Mouse (Mus musculus) G1E (cell line): ENCODE data around the gene Nde1. TPM values are rescaled to one million over a fixed set of nuclear protein-coding genes. Genes with fewer than 3 reads are reported as not detected.

Experiments used
- ATAC-seq: 2 replicates; pipeline ENCODE4 v1.8.0; 2016; ENCODE audit warnings: mild to moderate bottlenecking; ENCODE audit not compliant: insufficient number of reproducible peaks, poor library complexity, low FRiP score, severe bottlenecking; ENCODE audit errors: extremely low read depth
- DNase-seq: peaks from one replicate; pipeline ENCODE4 v3.0.0; 2012; ENCODE audit warnings: low spot score
- H3K27me3 ChIP-seq: 2 replicates; pipeline ENCODE4 v1.6.1; 2012; ENCODE audit warnings: mild to moderate bottlenecking, low read length, inconsistent platforms; ENCODE audit not compliant: insufficient read depth
- H3K36me3 ChIP-seq: replicated peaks from 2 replicates; pipeline ENCODE3; 2012; ENCODE audit warnings: mild to moderate bottlenecking, inconsistent platforms
- H3K4me1 ChIP-seq: 2 replicates; pipeline ENCODE4 v1.6.1; 2012; ENCODE audit warnings: low read depth, low read length, inconsistent platforms, mixed read lengths; ENCODE audit not compliant: insufficient read depth
- H3K4me3 ChIP-seq: 2 replicates; pipeline ENCODE4 v1.5.1; 2012; ENCODE audit warnings: low read depth, mild to moderate bottlenecking, inconsistent platforms, low read length, moderate library complexity, mixed read lengths
- H3K9me3 ChIP-seq: replicated peaks from 2 replicates; pipeline ENCODE4 v1.6.1; 2012; ENCODE audit warnings: inconsistent platforms
- CTCF ChIP-seq: IDR thresholded peaks from 2 replicates; pipeline ENCODE4 v1.5.1; 2012; ENCODE audit warnings: low read depth, low read length, inconsistent platforms, mixed read lengths
- GATA1 ChIP-seq: IDR thresholded peaks from 2 replicates; pipeline ENCODE4 v1.6.1; 2012; ENCODE audit warnings: borderline replicate concordance, low read length, inconsistent platforms, mixed read lengths
- GATA2 ChIP-seq: IDR thresholded peaks from 2 replicates; pipeline ENCODE4 v1.6.1; 2012; ENCODE audit warnings: low read depth, low read length, inconsistent platforms, borderline replicate concordance
- POLR2AphosphoS5 ChIP-seq: IDR thresholded peaks from 2 replicates; pipeline ENCODE4 v1.6.1; 2012; ENCODE audit warnings: low read depth, low read length, inconsistent platforms; ENCODE audit not compliant: insufficient replicate concordance
- TAL1 ChIP-seq: conservative IDR thresholded peaks from 2 replicates; pipeline ENCODE4 v1.6.1; 2012; ENCODE audit warnings: low read depth, low read length, inconsistent platforms, mixed read lengths
- polyA plus RNA-seq: library from polyadenylated mRNA; stranded (reverse); fragments of >175 nt; gene quantifications from 2 replicates; pipeline ENCODE4 v1.2.3, GENCODE M21; 2012
- total RNA-seq, 2 experiments: library from RNA; stranded (forward) in 1 of 2; stranded (reverse) in 1 of 2; fragments of 200-1000 nt in 1 of 2; fragments of >200 nt in 1 of 2; fragmentation: Nextera tagmentation in 1 of 2; gene quantifications; 2 replicates each; pipeline ENCODE4 v1.2.3; 2014 to 2017

Nde1 gene
- total and polyA plus RNA-seq, 3 experiments, result 54.6 to 85.9 (median 58.2) TPM

GRCm38 (mm10) chr16:14156312-14156711 is 6.8 kb upstream of the Nde1 start:
- H3K4me3 ChIP-seq, result no peak overlapping the region
- no peak for DNase-seq
- TF ChIP-seq GATA2, result no peak
- TF ChIP-seq POLR2AphosphoS5, result no peak
- TF ChIP-seq GATA1, result no peak
- no peak for TF ChIP-seq CTCF
- no peak for TF ChIP-seq TAL1
- H3K4me1 ChIP-seq, result peaks cover 25% of the 10 kb centered on the region
- H3K27me3 ChIP-seq, result no peaks in the 10 kb centered on the region
- ATAC-seq, result no peak
- no peaks in the 10 kb centered on the region for H3K9me3 ChIP-seq
- peaks cover 43% of the 10 kb centered on the region for H3K36me3 ChIP-seq

- Histone ChIP-seq H3K27me3 (no peaks in the 10 kb centered on the region), H3K36me3 (peaks cover 21% of the 10 kb centered on the region), H3K4me1 (peaks cover 39% of the 10 kb centered on the region), H3K9me3 (no peaks in the 10 kb centered on the region), H3K4me3 (peak overlapping the region; percentile 89)
- no peak for DNase-seq
- TF ChIP-seq CTCF (no peak), GATA2 (no peak), GATA1 (no peak), POLR2AphosphoS5 (no peak), TAL1 (no peak)
- no peak for ATAC-seq
These were observed 4.5 kb upstream of the Nde1 start for GRCm38 (mm10) chr16:14158536-14158935.

GRCm38 (mm10) chr16:14158936-14159745 is 3.9 kb upstream of the Nde1 start:
- TF ChIP-seq TAL1, result no peak
- TF ChIP-seq GATA1, result no peak
- no peak for TF ChIP-seq POLR2AphosphoS5
- TF ChIP-seq GATA2, result no peak
- no peak for TF ChIP-seq CTCF
- Histone ChIP-seq H3K27me3 (no peaks in the 10 kb centered on the region), H3K36me3 (peaks cover 17% of the 10 kb centered on the region), H3K4me1 (peaks cover 45% of the 10 kb centered on the region), H3K4me3 (peak overlapping the region; percentile 89), H3K9me3 (no peaks in the 10 kb centered on the region)
- peak; percentile 89 for ATAC-seq
- peak; percentile 91 for DNase-seq

- Histone ChIP-seq H3K4me3 (peak overlapping the region; percentile 89), H3K27me3 (no peaks in the 10 kb centered on the region), H3K36me3 (peaks cover 13% of the 10 kb centered on the region), H3K4me1 (peaks cover 51% of the 10 kb centered on the region), H3K9me3 (no peaks in the 10 kb centered on the region)
- no peak for ATAC-seq
- DNase-seq, result peak; percentile 33
- TF ChIP-seq TAL1 (no peak), CTCF (peak; percentile 85)
These were observed 3.3 kb upstream of the Nde1 start for GRCm38 (mm10) chr16:14159746-14160131.

GRCm38 (mm10) chr16:14160941-14161340 is 2.1 kb upstream of the Nde1 start:
- Histone ChIP-seq H3K9me3 (no peaks in the 10 kb centered on the region), H3K4me3 (no peak overlapping the region), H3K27me3 (no peaks in the 10 kb centered on the region), H3K4me1 (peaks cover 62% of the 10 kb centered on the region), H3K36me3 (peaks cover 14% of the 10 kb centered on the region)
- DNase-seq (no peak), ATAC-seq (no peak)
- no peak for TF ChIP-seq GATA1
- no peak for TF ChIP-seq POLR2AphosphoS5
- TF ChIP-seq TAL1, result no peak
- no peak for TF ChIP-seq GATA2
- no peak for TF ChIP-seq CTCF

- Histone ChIP-seq H3K36me3 (peaks cover 30% of the 10 kb centered on the region), H3K27me3 (no peaks in the 10 kb centered on the region), H3K4me1 (peaks cover 54% of the 10 kb centered on the region), H3K4me3 (peak overlapping the region; percentile 79), H3K9me3 (no peaks in the 10 kb centered on the region)
- DNase-seq, result peak; percentile 22
- no peak for TF ChIP-seq GATA1
- TF ChIP-seq TAL1, result no peak
- TF ChIP-seq CTCF, result no peak
- no peak for TF ChIP-seq GATA2
- no peak for TF ChIP-seq POLR2AphosphoS5
- no peak for ATAC-seq
These were observed 656 bp downstream of the Nde1 start for GRCm38 (mm10) chr16:14163731-14164130.
